Comparison of ENCODE assay signal across 12 mouse cellular contexts in genomic region chr4:123298980-123299670, GRCm38 (mm10). TPM values are rescaled to one million over a fixed set of nuclear protein-coding genes. Genes with fewer than 3 reads are reported as not detected.
DNase-seq lines count a peak whose midpoint lies in the region; ATAC-seq and TF ChIP-seq lines count a peak whose summit lies in the region.
"Had no signal": no experiment of that assay in that cellular context is flagged by ENCODE, and none has a peak within 500 bp of the region (broad histone marks: within the 10 kb centered on the region; RNA-seq: fewer than 3 reads in every experiment).

No protein-coding gene starts in this region.

- no peak overlapping the region for H3K4me3 ChIP-seq in forebrain, embryonic 12.5 days (replicated peaks)
- H3K4me3 ChIP-seq in forebrain, embryonic 10.5 days = no peak overlapping the region
- no peak overlapping the region for H3K4me3 ChIP-seq in lung, adult 2 months (replicated peaks; ENCODE audit: extremely low read depth, low read depth, low read length)
- H3K4me3 ChIP-seq: heart, embryonic 13.5 days; limb, embryonic 12.5 days had no signal

- 95% methylated on average over 11 of the region's 11 CpGs for WGBS in forebrain, embryonic 12.5 days
- 95% methylated on average over 11 of the region's 11 CpGs for WGBS in forebrain, embryonic 10.5 days
- 85% methylated on average over 11 of the region's 11 CpGs for WGBS in lung, adult 2 months

- TF ChIP-seq CTCF in lung, adult 2 months (IDR thresholded peaks at IDR 0.05; ENCODE audit: insufficient read depth, low read length) = no peak

- H3K4me2 ChIP-seq in forebrain, embryonic 12.5 days = no peak overlapping the region
- H3K4me2 ChIP-seq: heart, embryonic 13.5 days; limb, embryonic 12.5 days had no signal

- H3K9me3 ChIP-seq in forebrain, embryonic 12.5 days = no peaks in the 10 kb centered on the region
- peaks cover 4% of the 10 kb centered on the region; the same call in 1 of the 2 replicates for H3K9me3 ChIP-seq in forebrain, embryonic 10.5 days
- H3K9me3 ChIP-seq: heart, embryonic 13.5 days had no signal

- no peak for ATAC-seq in forebrain, embryonic 12.5 days (ENCODE audit: low FRiP score)
- ATAC-seq in frontal cortex, adult (ENCODE audit: low TSS enrichment) = no peak

- peak overlapping the region; percentile 56; the same call in 1 of the 2 replicates for H3K27ac ChIP-seq in forebrain, embryonic 12.5 days
- no peak overlapping the region for H3K27ac ChIP-seq in forebrain, embryonic 10.5 days
- H3K27ac ChIP-seq: heart, embryonic 13.5 days; limb, embryonic 12.5 days; stomach, postnatal 0 days had no signal

- peaks cover 88% of the 10 kb centered on the region for H3K36me3 ChIP-seq in forebrain, embryonic 12.5 days (replicated peaks)
- peaks cover 100% of the 10 kb centered on the region for H3K36me3 ChIP-seq in forebrain, embryonic 10.5 days (replicated peaks)

- H3K4me1 ChIP-seq in forebrain, embryonic 12.5 days = no peaks in the 10 kb centered on the region
- no peaks in the 10 kb centered on the region for H3K4me1 ChIP-seq in forebrain, embryonic 10.5 days
- H3K4me1 ChIP-seq in lung, adult 2 months (ENCODE audit: control insufficient read depth, insufficient read depth, low read length) = no peaks in the 10 kb centered on the region
- H3K4me1 ChIP-seq: limb, embryonic 12.5 days had no signal

- no peak for TF ChIP-seq POLR2A in lung, adult 2 months (IDR thresholded peaks at IDR 0.05; ENCODE audit: borderline replicate concordance, extremely low read depth, low read depth, low read length)

- no peak overlapping the region for H3K9ac ChIP-seq in forebrain, embryonic 12.5 days
- H3K9ac ChIP-seq: heart, embryonic 13.5 days; limb, embryonic 12.5 days had no signal

- H3K27me3 ChIP-seq in forebrain, embryonic 12.5 days = no peaks in the 10 kb centered on the region
- no peaks in the 10 kb centered on the region for H3K27me3 ChIP-seq in forebrain, embryonic 10.5 days (ENCODE audit: poor library complexity, severe bottlenecking)
- H3K27me3 ChIP-seq: heart, embryonic 13.5 days; limb, embryonic 12.5 days had no signal

- no peak for DNase-seq in forebrain, embryonic 10.5 days (ENCODE audit: extremely low spot score, low spot score)
- DNase-seq in lung, postnatal 10 days = peak; percentile 28
- DNase-seq in lung, adult 2 months = no peak
- peak; percentile 64 to 80 for DNase-seq in cerebellum, postnatal 25 days
- DNase-seq in kidney, postnatal 36 days = peak; percentile 79 to 82
- DNase-seq in spleen, postnatal 10 days (ENCODE audit: low spot score in 2 of 2) = no peak
- DNase-seq: retina, postnatal 1 day had no signal

RNA-seq across cellular contexts. Expression of gene Oxct2a, which starts 24.3 kb away (rescaled TPM):
- not detected in 2 replicates for polyA plus RNA-seq in forebrain, embryonic 12.5 days (2016; fragmentation: Nextera tagmentation; extraction: Ambion mirVana)
- not detected in 2 replicates for polyA plus RNA-seq in forebrain, embryonic 10.5 days (2016; fragmentation: Nextera tagmentation; extraction: Ambion mirVana)
- not detected in 2 replicates for polyA plus RNA-seq in lung, adult 2 months (2012; rRNA removed)
- polyA plus RNA-seq: heart, embryonic 13.5 days; limb, embryonic 12.5 days; stomach, postnatal 0 days had no signal

RNA-seq across cellular contexts. Expression of gene Pabpc4, which starts 37.0 kb away (rescaled TPM):
- polyA plus RNA-seq in forebrain, embryonic 12.5 days (2016; fragmentation: Nextera tagmentation; extraction: Ambion mirVana) = 35.5 and 36.0 TPM in 2 replicates
- 55.4 and 57.9 TPM in 2 replicates for polyA plus RNA-seq in forebrain, embryonic 10.5 days (2016; fragmentation: Nextera tagmentation; extraction: Ambion mirVana)
- polyA plus RNA-seq in lung, adult 2 months (2012; rRNA removed) = 60.3 and 65.4 TPM in 2 replicates

RNA-seq across cellular contexts. Expression of gene Bmp8a, which starts 43.9 kb away (rescaled TPM):
- polyA plus RNA-seq in forebrain, embryonic 12.5 days (2016; fragmentation: Nextera tagmentation; extraction: Ambion mirVana) = 0.29 TPM in 1 of 2 replicates, not detected in the other
- 0.14 TPM in 1 of 2 replicates, not detected in the other for polyA plus RNA-seq in forebrain, embryonic 10.5 days (2016; fragmentation: Nextera tagmentation; extraction: Ambion mirVana)
- 0.27 and 0.55 TPM in 2 replicates for polyA plus RNA-seq in lung, adult 2 months (2012; rRNA removed)

Comparison
In these comparisons a context has a peak if more than half of its experiments do, and no peak if none do; other contexts are left out.
1. DNase-seq: peak in lung, postnatal 10 days (single experiment), cerebellum, postnatal 25 days (2 of 2) and kidney, postnatal 36 days (2 of 2); none in forebrain, embryonic 10.5 days (single experiment), lung, adult 2 months (single experiment) and spleen, postnatal 10 days (0 of 2).